Mouse (Mus musculus): ENCODE data around the gene Ppih. TPM values are rescaled to one million over a fixed set of nuclear protein-coding genes. Genes with fewer than 3 reads are reported as not detected.

The Ppih gene
- total RNA-seq, 1 experiment from 2014 or later, result 75.4 TPM

Other genes with a start within 250 kb of the Ppih start
- 25.2 to 35.8 TPM (median 30.1 TPM) in 3 replicates for gene Slc2a1, start 211.8 kb downstream of the Ppih start, total RNA-seq (2017)
- 6.1 to 7.5 TPM (median 6.9 TPM) in 3 replicates for gene Zfp691, start 146.4 kb downstream of the Ppih start, total RNA-seq (2017)
- 0.29 to 0.58 TPM in 2 of 3 replicates, not detected in the other for gene Ermap, start 130.5 kb downstream of the Ppih start, total RNA-seq (2017)
- 4.9 to 35.0 TPM (median 16.9 TPM) in 3 replicates for gene Svbp, start 125.2 kb downstream of the Ppih start, total RNA-seq (2017)
- gene Tmem269, start 102.3 kb downstream of the Ppih start, total RNA-seq (2017), result not detected in 3 replicates
- 3.5 to 10.4 TPM (median 4.1 TPM) in 3 replicates for gene AU022252, start 87.8 kb downstream of the Ppih start, total RNA-seq (2017)
- 0.48 to 1.8 TPM (median 0.53 TPM) in 3 replicates for gene P3h1, start 87.6 kb downstream of the Ppih start, total RNA-seq (2017)
- not detected in 3 replicates for gene Cldn19, start 65.1 kb downstream of the Ppih start, total RNA-seq (2017)
- 567 to 614 TPM (median 607 TPM) in 3 replicates for gene Ybx1, start 25.9 kb downstream of the Ppih start, total RNA-seq (2017)
- gene Ccdc30, start 95.0 kb upstream of the Ppih start, total RNA-seq (2017), result 0.32 to 4.8 TPM in 2 of 3 replicates, not detected in the other
- 6.3 to 20.1 TPM (median 8.1 TPM) in 3 replicates for gene Ppcs, start 101.9 kb upstream of the Ppih start, total RNA-seq (2017)
- gene Zmynd12, start 102.3 kb upstream of the Ppih start, total RNA-seq (2017), result not detected in 3 replicates
- 0.10 TPM in 1 of 3 replicates, not detected in the others for gene Rimkla, start 172.1 kb upstream of the Ppih start, total RNA-seq (2017)
- gene Foxj3, start 216.5 kb upstream of the Ppih start, total RNA-seq (2017), result 34.3 to 61.1 TPM (median 35.8 TPM) in 3 replicates
- gene Frg2f1, start 219.0 kb upstream of the Ppih start, total RNA-seq (2017), result 0.29 to 8.2 TPM (median 5.1 TPM) in 3 replicates

All from monocyte, adult 5-6 weeks (primary cell).